Mouse (Mus musculus): Measurements from ENCODE around the gene Zwilch.
"Not testable (repeated sequence)": the region's sequence is repeated elsewhere in the genome, so short reads cannot be mapped to it uniquely, and the experiment has no call there.

Gene Zwilch

GRCm38 (mm10) chr9:64178610-64178973 is 5.7 kb upstream of the Zwilch start:
- DNase-seq, result peak in 1 of 2 experiments; percentile 13

- no peak for DNase-seq
Measured at GRCm38 (mm10) chr9:64175378-64175777, 2.5 kb upstream of the Zwilch start.

- DNase-seq, result no peak
Measured at GRCm38 (mm10) chr9:64174766-64175165, 1.9 kb upstream of the Zwilch start.

- DNase-seq, result no peak
Measured at GRCm38 (mm10) chr9:64174341-64174740, 1.4 kb upstream of the Zwilch start.

GRCm38 (mm10) chr9:64173666-64174220 is 839 bp upstream of the Zwilch start:
- no peak for DNase-seq

- no peak for DNase-seq
Measured at GRCm38 (mm10) chr9:64172145-64172815, 624 bp downstream of the Zwilch start.

GRCm38 (mm10) chr9:64169967-64170366 is 2.9 kb downstream of the Zwilch start:
- not testable (repeated sequence) for DNase-seq

GRCm38 (mm10) chr9:64160471-64160870 is 12.4 kb downstream of the Zwilch start:
- no peak for DNase-seq

- DNase-seq, result no peak
Measured at GRCm38 (mm10) chr9:64156641-64157040, 16.3 kb downstream of the Zwilch start.

- no peak for DNase-seq
Measured at GRCm38 (mm10) chr9:64139879-64140278, 33.0 kb downstream of the Zwilch start.

- peak; percentile 37 to 55 for DNase-seq
Measured at GRCm38 (mm10) chr9:64138896-64139295, 34.0 kb downstream of the Zwilch start.

GRCm38 (mm10) chr9:64131623-64132022 is 41.3 kb downstream of the Zwilch start:
- no peak for DNase-seq

GRCm38 (mm10) chr9:64126121-64126520 is 46.8 kb downstream of the Zwilch start:
- DNase-seq, result no peak

GRCm38 (mm10) chr9:64125307-64125706 is 47.6 kb downstream of the Zwilch start:
- no peak for DNase-seq

GRCm38 (mm10) chr9:64124846-64125245 is 48.1 kb downstream of the Zwilch start:
- not testable (repeated sequence) for DNase-seq

GRCm38 (mm10) chr9:64122601-64123000 is 50.3 kb downstream of the Zwilch start:
- DNase-seq, result no peak

- DNase-seq, result no peak
Measured at GRCm38 (mm10) chr9:64120584-64121277, 52.2 kb downstream of the Zwilch start.

GRCm38 (mm10) chr9:64119898-64120297 is 53.0 kb downstream of the Zwilch start:
- peak; percentile 9 to 18 for DNase-seq

GRCm38 (mm10) chr9:64116876-64117275 is 56.0 kb downstream of the Zwilch start, which contains the start of gene Lctl:
Lctl (plus strand) TSS chr9:64117147.
- DNase-seq, result peak in 1 of 2 experiments; percentile 4

GRCm38 (mm10) chr9:64115756-64116155 is 57.1 kb downstream of the Zwilch start:
- no peak for DNase-seq

- no peak for DNase-seq
Measured at GRCm38 (mm10) chr9:64114646-64115045, 58.3 kb downstream of the Zwilch start.

GRCm38 (mm10) chr9:64110502-64110901 is 62.4 kb downstream of the Zwilch start:
- DNase-seq, result no peak

GRCm38 (mm10) chr9:64105301-64105700 is 67.6 kb downstream of the Zwilch start:
- no peak for DNase-seq

- peak; percentile 43 to 50 for DNase-seq
Measured at GRCm38 (mm10) chr9:64100442-64100841, 72.5 kb downstream of the Zwilch start.

Measured in cerebellum, postnatal 36 days (tissue).